Mouse (Mus musculus): ENCODE results near the gene Ism2.
"Not testable (repeated sequence)": the region's sequence is repeated elsewhere in the genome, so short reads cannot be mapped to it uniquely, and the experiment has no call there.

Gene Ism2

GRCm38 (mm10) chr12:87284726-87285125, 14.8 kb downstream of the Ism2 start:
- no peak for DNase-seq

DNA sequence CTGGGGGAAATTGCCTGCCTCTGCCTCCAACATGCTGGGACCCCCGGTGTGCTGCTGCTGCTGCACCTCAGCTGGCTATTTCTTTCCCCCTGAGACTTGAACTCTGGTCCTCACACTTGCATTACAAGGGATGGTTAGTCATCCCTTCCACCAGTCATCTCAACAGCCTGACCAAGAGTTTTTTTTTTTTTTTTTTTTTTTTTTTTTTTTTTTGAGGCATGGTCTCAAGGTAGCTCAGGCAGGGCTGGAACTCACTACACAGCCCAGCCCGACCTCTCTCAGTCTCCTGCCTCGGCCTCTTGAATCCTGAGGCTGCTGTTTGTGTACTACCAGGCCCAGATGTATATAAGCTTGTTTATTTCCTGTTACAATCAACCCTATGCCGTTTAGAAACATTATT, 15.2 kb downstream of the Ism2 start:
- DNase-seq: no peak

DNA sequence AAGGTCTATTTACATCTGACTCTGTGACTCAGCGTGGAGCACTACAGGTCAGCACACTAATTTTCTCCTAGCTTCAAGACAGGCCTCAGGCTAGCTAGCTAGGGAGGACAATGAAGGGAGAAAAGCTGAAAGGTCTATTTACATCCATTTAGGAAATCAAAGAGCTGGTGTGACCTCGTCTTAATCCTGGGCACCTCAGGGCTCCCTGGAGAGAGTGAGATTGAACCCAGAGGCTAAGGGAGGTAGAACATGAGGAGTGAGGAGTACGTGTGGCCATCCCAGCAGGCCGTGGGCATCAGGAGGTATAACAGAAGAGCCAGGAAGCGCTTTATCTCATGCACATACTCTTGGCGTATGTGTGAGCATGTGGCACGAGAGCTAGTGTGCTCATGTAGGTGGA, 15.8 kb downstream of the Ism2 start:
- DNase-seq: no peak

DNA sequence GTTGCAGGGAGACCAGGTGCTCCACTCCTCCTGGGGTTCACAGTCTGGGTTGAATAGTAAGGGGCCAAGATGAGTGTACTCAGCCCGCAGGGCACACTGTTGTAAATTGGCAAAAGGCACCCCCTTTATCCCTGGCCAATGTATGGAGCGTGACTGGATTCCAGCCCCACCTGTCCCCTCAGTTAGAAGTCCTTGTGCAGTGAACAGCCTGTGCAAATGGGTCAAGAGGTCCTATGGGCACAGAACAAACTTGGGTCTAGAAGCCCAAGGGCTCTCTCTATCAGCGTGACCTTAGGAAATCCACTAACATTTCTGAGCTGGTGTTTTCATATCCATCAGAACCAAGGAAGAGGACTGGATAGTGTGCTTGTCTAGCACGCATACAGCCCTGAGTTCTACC, 16.8 kb downstream of the Ism2 start:
- DNase-seq: no peak

DNA sequence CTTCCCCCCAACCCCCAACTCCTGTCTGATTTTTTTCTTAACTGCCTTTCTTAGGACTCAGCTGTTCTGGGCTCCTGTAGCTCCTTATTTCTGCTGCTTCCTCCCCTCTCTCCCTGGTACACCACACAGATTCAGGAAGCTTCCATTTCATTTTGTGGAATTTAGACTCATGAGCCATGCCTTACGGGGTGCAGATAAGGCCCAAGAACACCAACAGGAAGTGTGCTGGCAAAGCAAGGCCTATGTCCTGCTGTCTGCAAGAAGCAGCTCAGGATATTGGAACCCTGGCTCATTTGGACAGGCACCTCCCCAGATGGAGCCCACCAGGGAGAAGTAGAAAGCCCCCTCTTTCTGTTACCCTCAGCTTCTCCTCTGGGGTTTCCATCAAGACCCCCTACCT, 17.7 kb downstream of the Ism2 start:
- no peak for DNase-seq

- DNase-seq: no peak
These were observed 19.6 kb downstream of the Ism2 start for GRCm38 (mm10) chr12:87279879-87280278.

GRCm38 (mm10) chr12:87279350-87279749, 20.2 kb downstream of the Ism2 start:
- no peak for DNase-seq

- no peak for DNase-seq
These were observed 21.3 kb downstream of the Ism2 start for GRCm38 (mm10) chr12:87278118-87278730.

GRCm38 (mm10) chr12:87277251-87277650, 22.3 kb downstream of the Ism2 start:
- DNase-seq: not testable (repeated sequence)

- no peak for DNase-seq
These were observed 24.4 kb downstream of the Ism2 start for GRCm38 (mm10) chr12:87274853-87275831.

- DNase-seq: peak; percentile 30
These were observed 31.8 kb downstream of the Ism2 start for GRCm38 (mm10) chr12:87267682-87268081.

GRCm38 (mm10) chr12:87266827-87267603, 32.5 kb downstream of the Ism2 start:
- no peak for DNase-seq

DNA sequence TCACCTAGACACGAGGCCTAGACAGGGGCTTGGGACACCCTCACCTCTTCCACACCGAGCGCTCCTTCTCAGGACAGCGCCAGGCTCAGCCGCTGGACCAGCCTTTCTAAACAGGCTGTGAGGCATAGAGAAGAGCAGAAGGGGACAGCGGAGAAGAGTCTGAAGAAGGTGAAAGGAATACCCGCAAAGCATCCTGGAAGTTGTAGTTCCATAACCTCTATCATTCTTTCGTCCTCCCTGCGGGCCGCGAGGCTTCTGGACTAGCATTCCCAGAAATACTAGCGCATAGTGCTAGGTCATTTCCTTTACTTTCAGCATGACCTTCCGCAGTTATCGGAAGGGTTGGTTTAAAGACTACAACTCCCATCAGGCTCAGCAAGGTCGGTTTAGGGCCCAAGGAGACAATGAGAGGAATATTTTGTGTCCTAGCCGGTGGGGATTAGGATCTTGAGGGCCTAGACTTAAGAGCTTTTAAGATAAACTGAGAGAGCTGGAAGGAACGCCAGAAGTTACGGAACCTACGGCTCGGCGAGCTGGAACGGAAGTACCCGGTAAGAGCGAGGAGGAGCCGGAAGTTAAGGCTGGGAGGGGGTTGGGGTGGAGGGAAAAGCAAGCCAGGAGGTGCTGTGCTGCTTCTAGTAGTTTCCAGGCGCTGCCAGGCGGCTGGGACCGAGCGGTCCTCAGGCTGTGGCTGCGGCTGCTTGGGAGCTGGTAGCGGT, 33.2 kb downstream of the Ism2 start, which contains the start of the genes Vipas39 and Ahsa1:
TSS of gene Vipas39 (minus strand) at position 149 of the 719 bp plus-strand sequence.
TSS of gene Ahsa1 (plus strand) at position 372 of the 719 bp plus-strand sequence.
- peak; percentile 97 for DNase-seq

DNA sequence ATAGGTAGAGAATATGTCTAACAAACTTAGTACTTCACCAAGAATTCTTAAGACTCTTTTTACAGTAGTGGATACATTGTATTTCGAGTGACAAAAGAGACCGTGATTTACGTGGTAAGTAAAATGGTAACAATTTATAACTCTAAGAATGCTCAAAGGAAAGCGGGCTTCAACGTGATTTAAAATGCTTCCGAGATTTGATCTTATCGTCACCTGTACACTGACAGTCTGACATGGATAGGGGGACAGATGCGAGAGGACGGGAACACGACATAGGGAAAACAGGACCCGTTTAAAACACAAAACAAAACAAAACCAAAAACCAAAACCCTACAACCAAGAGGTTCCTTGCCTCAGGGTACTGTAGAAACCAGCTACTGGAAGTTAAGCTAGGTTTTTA, 34.1 kb downstream of the Ism2 start:
- peak; percentile 30 for DNase-seq

DNA sequence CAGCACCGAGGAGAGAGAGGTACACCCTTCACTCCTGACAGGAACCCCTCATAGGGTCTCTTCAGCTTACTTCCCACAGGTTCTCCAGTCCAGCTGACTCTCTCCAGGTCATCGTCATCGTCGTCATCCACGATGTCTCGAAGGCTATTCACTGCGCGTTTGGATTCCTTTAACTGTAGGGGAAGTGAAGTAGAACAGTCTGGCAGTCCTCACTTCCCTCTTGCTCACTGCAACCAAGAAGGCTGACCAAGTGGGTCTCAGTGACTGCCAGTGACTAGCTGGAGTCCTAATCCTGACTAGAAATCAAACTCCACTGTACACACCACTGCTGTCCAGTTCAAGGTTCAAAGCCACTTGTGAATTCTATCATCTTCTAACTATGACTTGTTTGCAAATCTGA, 38.9 kb downstream of the Ism2 start:
- DNase-seq: no peak

DNA sequence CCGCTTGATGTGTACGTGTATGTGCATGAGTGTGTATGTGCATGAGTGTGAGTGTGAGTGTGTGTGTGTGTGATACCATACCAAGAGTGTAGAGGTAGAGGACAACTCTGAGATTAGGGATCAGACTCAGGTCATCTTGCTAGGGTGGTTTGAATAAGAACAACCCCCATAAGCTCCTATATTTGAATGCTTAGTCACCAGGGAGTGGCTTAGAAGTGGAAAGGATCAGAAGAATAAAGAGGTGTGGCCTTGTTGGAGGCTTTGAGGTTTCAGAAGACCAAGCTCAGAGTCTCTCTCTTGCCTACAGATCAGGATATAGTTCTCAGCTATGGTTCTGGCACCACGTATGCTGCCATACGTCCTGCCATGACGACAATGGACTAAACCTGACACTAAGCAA, 42.9 kb downstream of the Ism2 start:
- no peak for DNase-seq

DNA sequence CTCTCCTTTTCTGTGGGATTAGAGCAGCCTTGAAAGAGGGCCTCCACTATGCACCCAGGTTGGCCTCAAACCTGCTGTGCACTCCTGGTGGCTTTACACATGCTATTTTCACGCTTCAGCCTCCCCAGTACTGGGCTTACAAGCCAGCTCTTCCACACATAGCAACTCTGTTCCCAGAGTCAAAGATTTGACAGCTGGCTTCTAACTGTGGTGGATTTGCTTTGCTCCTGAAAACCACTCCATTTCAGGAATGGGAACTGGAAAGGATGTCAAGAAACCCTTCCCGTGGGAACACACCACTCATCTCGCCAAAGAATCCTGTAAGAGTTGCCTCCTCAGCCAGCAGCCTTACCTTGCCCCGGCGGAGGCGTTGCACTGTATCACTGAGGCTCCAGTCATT, 45.6 kb downstream of the Ism2 start:
- DNase-seq: no peak

- no peak for DNase-seq
These were observed 49.3 kb downstream of the Ism2 start for GRCm38 (mm10) chr12:87250161-87250560.

DNA sequence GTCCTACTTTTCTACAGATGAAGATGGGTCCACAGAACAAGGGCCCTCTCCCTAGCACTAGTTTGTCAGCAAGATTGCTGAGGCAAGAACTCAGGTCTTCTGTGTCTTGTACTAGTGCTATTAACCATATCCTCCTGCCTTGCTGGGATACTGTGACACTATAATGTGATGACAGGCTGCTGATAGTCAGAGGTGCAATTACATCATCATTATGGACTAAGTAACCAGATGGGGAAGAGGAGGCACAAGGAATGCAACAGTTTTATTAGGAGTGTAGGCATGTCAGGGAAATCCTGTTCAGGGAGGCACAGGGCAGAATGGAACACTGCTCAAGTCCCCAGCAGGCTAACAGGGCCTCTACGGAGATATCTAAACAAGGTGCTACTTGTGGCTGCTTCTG, 60.9 kb downstream of the Ism2 start, which contains the start of gene Noxred1:
TSS of gene Noxred1 (minus strand) at position 101 of the 400 bp plus-strand sequence.
- DNase-seq: no peak

DNA sequence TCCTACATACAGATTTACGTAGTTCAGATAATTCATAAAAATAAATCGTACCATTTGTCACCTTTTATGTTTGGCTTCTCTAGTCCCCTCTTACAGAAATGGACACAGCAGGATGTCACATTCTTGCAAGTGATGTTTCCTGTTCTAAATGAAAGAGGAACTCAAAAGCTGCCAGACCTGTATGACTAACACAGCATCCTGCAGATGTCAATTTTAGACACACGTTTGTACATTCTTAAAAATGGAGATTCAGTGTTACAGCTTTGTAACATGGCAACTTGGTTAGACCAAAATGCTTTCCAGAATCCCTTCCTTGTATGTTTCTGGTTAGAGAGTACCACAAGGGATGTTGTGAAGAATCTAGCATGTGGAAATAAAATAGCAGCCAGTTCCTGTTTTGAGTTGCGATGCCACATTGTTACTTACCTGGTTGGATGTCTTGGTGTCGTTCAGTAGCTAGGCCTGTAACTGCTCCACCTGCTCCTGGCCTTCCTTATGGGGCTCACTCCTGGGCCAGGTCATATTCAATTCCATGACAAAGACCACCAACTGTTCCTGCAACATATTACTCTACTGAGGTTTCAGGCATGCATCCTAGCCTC, 62.5 kb downstream of the Ism2 start:
- no peak for DNase-seq

- DNase-seq: no peak
These were observed 69.1 kb downstream of the Ism2 start for GRCm38 (mm10) chr12:87230379-87230895.

DNA sequence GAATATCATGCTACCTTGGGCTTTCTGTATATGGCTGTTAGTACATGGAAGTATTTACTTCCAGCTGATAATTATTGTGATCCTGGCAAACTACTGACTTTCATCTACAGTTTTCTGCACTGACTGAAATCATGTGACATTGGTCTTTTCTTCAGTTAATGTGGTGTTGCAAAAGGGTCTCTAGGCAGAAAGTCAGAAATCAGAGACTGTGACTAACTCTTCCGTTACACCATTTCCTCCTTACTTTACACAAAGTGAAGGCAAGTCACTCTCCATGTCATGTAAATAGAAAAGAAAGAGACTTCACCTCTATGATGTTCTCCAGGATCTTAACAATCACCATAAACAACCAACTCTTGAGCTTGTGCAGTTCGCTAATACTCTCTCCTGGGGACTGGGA, 69.9 kb downstream of the Ism2 start:
- no peak for DNase-seq
